Mouse (Mus musculus) liver, embryonic 14.5 days (tissue): ENCODE data around the gene Hbq1a. TPM values are rescaled to one million over a fixed set of nuclear protein-coding genes. Genes with fewer than 3 reads are reported as not detected.
"Not testable (repeated sequence)": the region's sequence is repeated elsewhere in the genome, so short reads cannot be mapped to it uniquely, and the experiment has no call there.

Experiments used
- ATAC-seq: fragments of 200-750 bp; cut with Nextera tagmentation; 2 replicates; pipeline ENCODE4 v1.8.0; 2017; ENCODE audit warnings: moderate number of reproducible peaks, mild to moderate bottlenecking, moderate library complexity; ENCODE audit not compliant: insufficient read depth
- DNase-seq, 3 experiments: peaks; one replicate each; pipeline ENCODE4 v3.0.0-alpha.2; 2012 to 2013; ENCODE audit warnings: low read depth in 3 of 3, low spot score in 3 of 3
- H3K27ac ChIP-seq: fragments of 300-500 bp; sonication (generic); 2 replicates; pipeline ENCODE4 v1.5.1; 2014; ENCODE audit warnings: moderate library complexity, mild to moderate bottlenecking, control low read depth, inconsistent platforms
- H3K27me3 ChIP-seq: fragments of 300-500 bp; sonication (generic); 2 replicates; pipeline ENCODE4 v1.6.1; 2014; ENCODE audit warnings: mild to moderate bottlenecking, low read length, moderate library complexity; ENCODE audit not compliant: control insufficient read depth, insufficient read depth
- H3K36me3 ChIP-seq: fragments of 300-500 bp; sonication (generic); replicated peaks from 2 replicates; pipeline ENCODE4 v1.6.1; 2014; ENCODE audit warnings: low read depth; ENCODE audit not compliant: control insufficient read depth, insufficient read depth
- H3K4me1 ChIP-seq, 2 experiments: fragments of 200-500 bp in 1 of 2; fragments of 300-500 bp in 1 of 2; sonication (generic) in 1 of 2; replicated peaks; 2 replicates each; pipeline ENCODE4 v1.6.1; 2012 to 2014; ENCODE audit warnings: antibody characterized with exemption in 1 of 2, inconsistent platforms in 1 of 2, low read length in 1 of 2; ENCODE audit not compliant: control insufficient read depth in 2 of 2, insufficient read depth in 2 of 2
- H3K4me2 ChIP-seq: fragments of 300-500 bp; sonication (generic); 2 replicates; pipeline ENCODE4 v1.6.1; 2014; ENCODE audit warnings: low read depth, mild to moderate bottlenecking, control low read depth, moderate library complexity
- H3K4me3 ChIP-seq, 2 experiments: fragments of 200-500 bp in 1 of 2; fragments of 300-500 bp in 1 of 2; sonication (generic) in 1 of 2; 2 replicates each; pipeline ENCODE4 v1.5.1; 2012 to 2014; ENCODE audit warnings: low read depth in 2 of 2, low read length in 2 of 2, mild to moderate bottlenecking in 2 of 2, control low read depth in 1 of 2, inconsistent platforms in 1 of 2, moderate library complexity in 1 of 2; ENCODE audit not compliant: insufficient read depth in 1 of 2
- H3K9ac ChIP-seq: fragments of 300-500 bp; sonication (generic); replicated peaks from 2 replicates; pipeline ENCODE4 v1.6.1; 2014; ENCODE audit warnings: mild to moderate bottlenecking, control low read depth, moderate library complexity
- H3K9me3 ChIP-seq: fragments of 300-500 bp; sonication (generic); 2 replicates; pipeline ENCODE4 v1.6.1; 2016; ENCODE audit warnings: low read length, mixed read lengths; ENCODE audit not compliant: control insufficient read depth
- CTCF ChIP-seq: IDR thresholded peaks from 2 replicates; pipeline ENCODE4 v1.5.1; 2016; ENCODE audit warnings: antibody characterized with exemption, low read depth, control low read depth
- EP300 ChIP-seq: IDR thresholded peaks from 2 replicates; pipeline ENCODE4 v1.6.1; 2016; ENCODE audit warnings: antibody characterized with exemption, low read depth
- WGBS: fragments of 180-500 bp; shearing (Covaris S2); extraction: QIAGEN DNeasy Blood & Tissue Kit; methylation state at CpG from one replicate; pipeline ENCODE4 v1.1.7; 2014; ENCODE audit not compliant: insufficient replicate concordance; 5-methylcytosine and 5-hydroxymethylcytosine counted together
- polyA plus RNA-seq, 2 experiments: library from polyadenylated mRNA; depleted of rRNA in 1 of 2; stranded (reverse) in 1 of 2; unstranded in 1 of 2; fragments of >200 nt; fragmentation: Nextera tagmentation in 1 of 2; extraction: Ambion mirVana in 1 of 2; gene quantifications; 2 replicates each; pipeline versions ENCODE4 v1.2.1 to v1.2.3; 2012 to 2014

Gene Hbq1a
- polyA plus RNA-seq, 2 experiments = 7.9 to 9.1 TPM

DNA sequence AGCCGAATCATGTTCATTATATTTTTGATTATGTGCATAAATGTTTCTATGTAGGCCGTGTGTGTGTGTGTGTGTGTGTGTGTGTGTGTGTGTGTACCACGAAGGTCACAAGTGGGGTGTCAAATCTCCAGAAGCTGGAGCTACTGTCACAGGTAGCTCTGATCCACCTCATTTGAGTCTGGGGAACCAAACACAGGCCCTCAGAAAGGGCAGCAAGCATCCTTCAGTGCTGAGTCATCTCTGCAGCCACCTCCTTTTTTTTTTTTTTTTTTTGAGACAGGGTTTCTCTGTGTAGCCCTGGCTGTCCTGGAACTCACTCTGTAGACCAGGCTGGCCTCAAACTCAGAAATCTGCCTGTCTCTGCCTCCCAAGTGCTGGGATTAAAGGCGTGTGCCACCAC lies 7.0 kb upstream of the Hbq1a start:
- Histone ChIP-seq H3K4me1 (peaks cover 48 to 63% of the 10 kb centered on the region in 2 experiments), H3K9ac (peak overlapping the region; percentile 85), H3K4me3 (peak overlapping the region; percentile 5 to 30; a peak in 1 of 4 replicates), H3K4me2 (peak overlapping the region; percentile 72), H3K27ac (peak overlapping the region; percentile 100), H3K36me3 (peaks cover 26% of the 10 kb centered on the region)
- peak; percentile 26; the same call in 1 of the 2 replicates for TF ChIP-seq EP300
- WGBS = 52% methylated on average over 4 of the region's 4 CpGs
- not testable (repeated sequence) for ATAC-seq, DNase-seq, H3K9me3 ChIP-seq, H3K27me3 ChIP-seq

DNA sequence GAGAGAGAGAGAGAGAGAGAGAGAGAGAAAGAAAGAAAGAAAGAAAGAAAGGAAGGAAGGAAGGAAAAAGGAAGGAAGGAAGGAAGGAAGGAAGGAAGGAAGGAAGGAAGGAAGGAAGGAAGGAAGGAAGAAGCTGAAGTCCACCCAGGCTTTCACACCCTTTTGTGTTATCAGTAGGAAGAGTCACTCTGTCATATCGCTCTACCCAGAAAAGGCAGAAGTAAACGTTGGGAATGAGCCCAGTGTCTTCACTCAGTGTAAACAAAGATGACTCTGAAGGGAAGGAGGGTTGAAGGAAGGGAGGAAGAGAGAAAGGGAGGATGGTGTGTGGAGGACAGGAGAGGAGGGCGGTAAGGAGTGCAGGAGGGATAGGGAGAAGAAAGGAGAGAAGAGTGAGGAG lies 6.4 kb upstream of the Hbq1a start:
- Histone ChIP-seq H3K4me1 (peaks cover 48 to 60% of the 10 kb centered on the region in 2 experiments), H3K4me2 (peak overlapping the region; percentile 72), H3K4me3 (peak overlapping the region; percentile 10 to 23), H3K36me3 (peaks cover 26% of the 10 kb centered on the region), H3K9ac (peak overlapping the region; percentile 85), H3K27ac (peak overlapping the region; percentile 100)
- 27% methylated on average over 3 of the region's 3 CpGs for WGBS
- not testable (repeated sequence) for H3K9me3 ChIP-seq, ATAC-seq, H3K27me3 ChIP-seq
- TF ChIP-seq EP300 = peak; percentile 82
- peak; percentile 57 to 72 (median 70) for DNase-seq

DNA sequence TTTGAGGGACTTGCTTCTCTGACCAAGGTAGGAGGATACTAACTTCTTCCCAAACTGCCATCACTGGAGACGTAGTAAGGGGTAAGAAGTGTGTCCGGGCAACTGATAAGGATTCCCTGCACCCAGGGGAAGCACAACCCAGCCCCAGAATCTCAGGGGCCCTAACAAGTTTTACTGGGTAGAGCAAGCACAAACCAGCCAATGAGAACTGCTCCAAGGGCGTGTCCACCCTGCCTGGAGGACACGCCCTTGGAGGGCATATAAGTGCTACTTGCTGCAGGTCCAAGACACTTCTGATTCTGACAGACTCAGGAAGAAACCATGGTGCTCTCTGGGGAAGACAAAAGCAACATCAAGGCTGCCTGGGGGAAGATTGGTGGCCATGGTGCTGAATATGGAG lies 3.7 kb upstream of the Hbq1a start, which contains the start of gene Hba-a2:
Gene Hba-a2, plus strand, starts transcription at position 287 of the 400 bp plus-strand sequence.
- H3K27me3 ChIP-seq, DNase-seq, H3K9me3 ChIP-seq: not testable (repeated sequence)
- Histone ChIP-seq H3K9ac (peak within 1 kb of the TSS; percentile 91), H3K36me3 (peaks cover 15% of the 10 kb centered on the region), H3K4me3 (peak within 1 kb of the TSS; percentile 62 to 69), H3K4me2 (peak within 1 kb of the TSS; percentile 72), H3K27ac (peak within 1 kb of the TSS; percentile 100), H3K4me1 (peaks cover 35 to 46% of the 10 kb centered on the region in 2 experiments)
- ATAC-seq = peak; percentile 79
- WGBS = no CpG with 5 or more reads among the region's 4 CpGs

DNA sequence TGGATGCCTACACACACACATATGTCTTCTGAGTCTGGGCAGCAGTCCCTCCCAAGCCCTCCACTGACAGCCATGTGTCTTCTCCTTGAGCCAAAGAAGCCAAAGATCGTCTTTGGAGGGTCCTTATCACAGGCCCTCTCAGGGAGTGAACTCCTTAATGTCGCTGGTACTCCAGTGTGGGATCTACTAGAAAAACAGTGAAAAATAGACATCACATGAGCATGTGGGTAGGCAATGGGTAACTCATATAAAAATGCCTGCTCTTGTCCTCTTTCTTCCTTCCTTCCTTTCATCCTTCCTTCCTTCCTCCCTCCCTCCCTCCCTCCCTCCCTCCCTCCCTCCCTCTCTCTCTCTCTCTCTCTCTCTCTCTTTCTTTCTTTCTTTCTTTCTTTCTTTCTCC lies 2.5 kb upstream of the Hbq1a start:
- Histone ChIP-seq H3K36me3 (peaks cover 19% of the 10 kb centered on the region), H3K27ac (peak overlapping the region; percentile 97), H3K4me3 (peak overlapping the region; percentile 62 to 69), H3K9ac (peak overlapping the region; percentile 91), H3K4me1 (peaks cover 23 to 37% of the 10 kb centered on the region in 2 experiments), H3K4me2 (peak overlapping the region; percentile 56)
- not testable (repeated sequence) for H3K27me3 ChIP-seq, H3K9me3 ChIP-seq
- ATAC-seq (peak; percentile 2; the same call in 1 of the 2 replicates), DNase-seq (peak in 2 of 3 experiments; percentile 54 to 57)
- 6% methylated on average over 2 of the region's 2 CpGs for WGBS

DNA sequence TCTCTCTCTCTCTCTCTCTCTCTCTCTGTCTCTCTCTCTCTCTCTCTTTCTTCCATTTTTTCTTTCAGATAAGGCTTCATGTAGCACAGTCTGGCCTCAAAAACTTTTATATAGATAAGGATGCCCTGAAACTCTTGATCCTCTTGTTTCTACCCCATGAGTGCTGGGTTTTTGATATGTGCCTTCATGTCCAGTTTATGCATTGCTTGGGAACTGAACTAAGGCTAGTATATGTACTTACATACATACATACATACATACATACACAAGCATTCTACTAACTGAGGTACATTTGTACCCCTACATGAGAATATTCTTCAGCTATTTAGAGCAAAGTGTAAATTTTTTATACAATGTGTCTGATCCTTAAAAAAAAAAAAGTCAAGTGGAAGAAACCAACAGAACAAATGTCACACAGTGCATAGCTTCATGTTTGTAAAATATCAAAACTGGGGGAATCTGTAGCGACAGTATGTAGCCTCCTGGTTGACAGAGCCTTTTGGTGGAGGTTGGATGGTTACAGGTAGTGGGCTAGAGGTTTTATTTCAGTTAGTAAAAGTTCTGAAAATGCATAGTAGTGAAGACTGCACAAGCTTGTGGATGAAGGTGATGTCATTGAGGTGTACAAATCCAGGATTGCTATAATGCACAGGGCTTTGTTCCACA lies 1.9 kb upstream of the Hbq1a start:
- Histone ChIP-seq H3K36me3 (peaks cover 20% of the 10 kb centered on the region), H3K4me1 (peaks cover 19 to 32% of the 10 kb centered on the region in 2 experiments), H3K9me3 (no peaks in the 10 kb centered on the region), H3K4me2 (peak overlapping the region; percentile 56), H3K27me3 (no peaks in the 10 kb centered on the region; the same call in 1 of the 2 replicates), H3K9ac (peak overlapping the region; percentile 91), H3K27ac (peak overlapping the region; percentile 97), H3K4me3 (peak overlapping the region; percentile 27 to 62)
- ATAC-seq = peak; percentile 44
- TF ChIP-seq EP300 (peak; percentile 57), CTCF (no peak)
- 78% methylated on average over 1 of the region's 1 CpGs for whole genome bisulfite sequencing
- peak; percentile 70 to 75 (median 70) for DNase-seq
